In genomic region chr16:14372382-14372781, GRCm38 (mm10) we compare ENCODE assay signal across 11 mouse cellular contexts. TPM values are rescaled to one million over a fixed set of nuclear protein-coding genes. Genes with fewer than 3 reads are reported as not detected.
DNase-seq lines count a peak whose midpoint lies in the region; ATAC-seq and TF ChIP-seq lines count a peak whose summit lies in the region.
"Had no signal": no experiment of that assay in that cellular context is flagged by ENCODE, and none has a peak within 500 bp of the region (broad histone marks: within the 10 kb centered on the region; RNA-seq: fewer than 3 reads in every experiment).

No protein-coding gene starts in this region.

- peaks cover 12% of the 10 kb centered on the region for H3K36me3 ChIP-seq in heart, adult 2 months (ENCODE audit: control insufficient read depth, insufficient read depth, low read length)
- no peaks in the 10 kb centered on the region for H3K36me3 ChIP-seq in kidney, postnatal 0 days (ENCODE audit: insufficient read depth, low read length)
- H3K36me3 ChIP-seq in liver, postnatal 0 days (replicated peaks; ENCODE audit: insufficient read depth, low read length) = no peaks in the 10 kb centered on the region
- no peaks in the 10 kb centered on the region for H3K36me3 ChIP-seq in forebrain, embryonic 15.5 days
- no peaks in the 10 kb centered on the region for H3K36me3 ChIP-seq in forebrain, embryonic 14.5 days (ENCODE audit: control insufficient read depth, insufficient read depth, low read length)
- H3K36me3 ChIP-seq: limb, embryonic 12.5 days; midbrain, embryonic 13.5 days had no signal

- no peaks in the 10 kb centered on the region for H3K9me3 ChIP-seq in kidney, postnatal 0 days (replicated peaks; ENCODE audit: low read length)
- H3K9me3 ChIP-seq in liver, postnatal 0 days (ENCODE audit: low read length) = no peaks in the 10 kb centered on the region
- H3K9me3 ChIP-seq in forebrain, embryonic 15.5 days = no peaks in the 10 kb centered on the region
- H3K9me3 ChIP-seq in forebrain, embryonic 14.5 days (replicated peaks; ENCODE audit: control insufficient read depth, low read length) = no peaks in the 10 kb centered on the region
- H3K9me3 ChIP-seq: limb, embryonic 12.5 days; midbrain, embryonic 13.5 days had no signal

- intact Hi-C loops in heart, adult 2 months (cut with DNase I) = no loop called here
- intact Hi-C loops in heart, postnatal 10 days (cut with DNase I) = no loop called here

- peak overlapping the region; percentile 84 for H3K27ac ChIP-seq in heart, adult 2 months
- H3K27ac ChIP-seq in kidney, postnatal 0 days = peak overlapping the region; percentile 78
- 0 out of 2 replicates have a peak overlapping the region, but pooled peaks have one; percentile 37 for H3K27ac ChIP-seq in liver, postnatal 0 days (ENCODE audit: low read depth)
- no peak overlapping the region for H3K27ac ChIP-seq in forebrain, embryonic 15.5 days (replicated peaks)
- no peak overlapping the region for H3K27ac ChIP-seq in forebrain, embryonic 14.5 days (ENCODE audit: low read depth, low read length)
- H3K27ac ChIP-seq: limb, embryonic 12.5 days; midbrain, embryonic 13.5 days had no signal

- 41% methylated on average over 1 of the region's 1 CpGs for WGBS in heart, adult 2 months
- WGBS in kidney, postnatal 0 days = 41% methylated on average over 1 of the region's 1 CpGs
- WGBS in liver, postnatal 0 days (ENCODE audit: insufficient replicate concordance) = 36% methylated on average over 1 of the region's 1 CpGs
- 80% methylated on average over 1 of the region's 1 CpGs for WGBS in forebrain, embryonic 15.5 days
- WGBS in forebrain, embryonic 14.5 days = 94% methylated on average over 1 of the region's 1 CpGs

- peaks cover 1% of the 10 kb centered on the region; the same call in 1 of the 2 replicates for H3K79me2 ChIP-seq in heart, adult 2 months (replicated peaks; ENCODE audit: control insufficient read depth, insufficient read depth, low read length)

- TF ChIP-seq POLR2A in heart, adult 2 months (IDR thresholded peaks at IDR 0.05; ENCODE audit: insufficient read depth, low read depth, low read length) = no peak

- peaks cover 17% of the 10 kb centered on the region for H3K4me1 ChIP-seq in heart, adult 2 months (ENCODE audit: control insufficient read depth, insufficient read depth, low read length)
- H3K4me1 ChIP-seq in kidney, postnatal 0 days (replicated peaks; ENCODE audit: insufficient read depth, low read length) = 0 out of 2 replicates have a peak, but pooled peaks cover 12% of the 10 kb centered on the region
- peaks cover 4% of the 10 kb centered on the region; the same call in 1 of the 2 replicates for H3K4me1 ChIP-seq in liver, postnatal 0 days (ENCODE audit: insufficient read depth)
- peaks cover 25% of the 10 kb centered on the region for H3K4me1 ChIP-seq in forebrain, embryonic 15.5 days
- H3K4me1 ChIP-seq in forebrain, embryonic 14.5 days (ENCODE audit: control insufficient read depth, insufficient read depth, low read length) = peaks cover 2% of the 10 kb centered on the region; the same call in 1 of the 2 replicates

- no peaks in the 10 kb centered on the region for H3K27me3 ChIP-seq in heart, adult 2 months (ENCODE audit: control insufficient read depth, insufficient read depth, low read length)
- no peaks in the 10 kb centered on the region for H3K27me3 ChIP-seq in kidney, postnatal 0 days (ENCODE audit: insufficient read depth, low read length)
- H3K27me3 ChIP-seq in liver, postnatal 0 days (ENCODE audit: insufficient read depth, low read length) = no peaks in the 10 kb centered on the region
- H3K27me3 ChIP-seq in forebrain, embryonic 15.5 days = no peaks in the 10 kb centered on the region
- no peaks in the 10 kb centered on the region for H3K27me3 ChIP-seq in forebrain, embryonic 14.5 days (replicated peaks; ENCODE audit: control insufficient read depth, insufficient read depth, low read length)
- H3K27me3 ChIP-seq: limb, embryonic 12.5 days; midbrain, embryonic 13.5 days had no signal

- TF ChIP-seq CTCF in heart, adult 2 months (IDR thresholded peaks at IDR 0.05) = no peak
- no peak for TF ChIP-seq CTCF in kidney, postnatal 0 days (IDR thresholded peaks at IDR 0.05; ENCODE audit: low read depth)
- TF ChIP-seq CTCF in liver, postnatal 0 days (IDR thresholded peaks at IDR 0.05; ENCODE audit: low read depth) = no peak

- ATAC-seq in kidney, postnatal 0 days (replicated peaks; ENCODE audit: low FRiP score, low read depth) = no peak
- no peak for ATAC-seq in liver, postnatal 0 days
- ATAC-seq in forebrain, embryonic 15.5 days (replicated peaks) = no peak
- no peak for ATAC-seq in forebrain, embryonic 14.5 days
- ATAC-seq: midbrain, embryonic 13.5 days had no signal

- H3K4me3 ChIP-seq in heart, adult 2 months = no peak overlapping the region
- H3K4me3 ChIP-seq in kidney, postnatal 0 days (replicated peaks; ENCODE audit: low read depth, low read length) = no peak overlapping the region
- H3K4me3 ChIP-seq in liver, postnatal 0 days (ENCODE audit: low read depth, low read length) = no peak overlapping the region
- H3K4me3 ChIP-seq in forebrain, embryonic 15.5 days = no peak overlapping the region
- no peak overlapping the region for H3K4me3 ChIP-seq in forebrain, embryonic 14.5 days (ENCODE audit: low read depth, low read length)
- H3K4me3 ChIP-seq: limb, embryonic 12.5 days; midbrain, embryonic 13.5 days had no signal

- DNase-seq in heart, adult 2 months = no peak
- DNase-seq in heart, postnatal 10 days = no peak
- no peak for DNase-seq in kidney, postnatal 0 days (ENCODE audit: low spot score)
- DNase-seq in kidney, postnatal 36 days = no peak
- peak; percentile 45 for DNase-seq in adipocyte (ENCODE audit: low spot score)
- no peak for DNase-seq in liver, postnatal 0 days
- no peak for DNase-seq in forebrain, embryonic 14.5 days (ENCODE audit: low spot score)
- DNase-seq: right cerebral cortex, postnatal 14 days had no signal

- TF ChIP-seq EP300 in heart, adult 2 months (IDR thresholded peaks at IDR 0.05; ENCODE audit: insufficient read depth, low read depth, low read length) = no peak
- no peak for TF ChIP-seq EP300 in liver, postnatal 0 days (IDR thresholded peaks at IDR 0.05; ENCODE audit: low read depth)

- no peak overlapping the region for H3K9ac ChIP-seq in heart, adult 2 months (ENCODE audit: low read depth, low read length)
- no peak overlapping the region for H3K9ac ChIP-seq in kidney, postnatal 0 days (ENCODE audit: low read depth, low read length)
- H3K9ac ChIP-seq in liver, postnatal 0 days (replicated peaks) = no peak overlapping the region
- no peak overlapping the region for H3K9ac ChIP-seq in forebrain, embryonic 15.5 days (replicated peaks)
- no peak overlapping the region for H3K9ac ChIP-seq in forebrain, embryonic 14.5 days (ENCODE audit: low read length)
- H3K9ac ChIP-seq: limb, embryonic 12.5 days; midbrain, embryonic 13.5 days had no signal

- H3K4me2 ChIP-seq in kidney, postnatal 0 days (ENCODE audit: low read length) = no peak overlapping the region
- H3K4me2 ChIP-seq in liver, postnatal 0 days (ENCODE audit: low read depth, low read length) = no peak overlapping the region
- H3K4me2 ChIP-seq in forebrain, embryonic 15.5 days (replicated peaks) = no peak overlapping the region
- no peak overlapping the region for H3K4me2 ChIP-seq in forebrain, embryonic 14.5 days (ENCODE audit: low read length)
- H3K4me2 ChIP-seq: limb, embryonic 12.5 days; midbrain, embryonic 13.5 days had no signal

RNA-seq across cellular contexts. Expression of gene Abcc1, which starts 11.0 kb away (rescaled TPM):
- 10 to 100 TPM; 14.4 to 21.4 TPM for total RNA-seq in heart, adult 2 months (2021)
- 37.5 and 40.6 TPM in 2 replicates for polyA plus RNA-seq in heart, adult 2 months (2012; rRNA removed)
- 10 to 100 TPM; 22.5 to 30.4 TPM for total RNA-seq in heart, postnatal 10 days (2021)
- 11.6 and 11.8 TPM in 2 replicates for polyA plus RNA-seq in kidney, postnatal 0 days (2015; fragmentation: Nextera tagmentation; extraction: Ambion mirVana)
- polyA plus RNA-seq in liver, postnatal 0 days (2015; fragmentation: Nextera tagmentation; extraction: Ambion mirVana) = 1.2 and 1.7 TPM in 2 replicates
- 8.9 and 11.2 TPM in 2 replicates for polyA plus RNA-seq in forebrain, embryonic 15.5 days (2015; fragmentation: Nextera tagmentation; extraction: Ambion mirVana)
- 5.2 and 5.5 TPM in 2 replicates for polyA plus RNA-seq in forebrain, embryonic 14.5 days (2014; fragmentation: Nextera tagmentation; extraction: Ambion mirVana)

RNA-seq across cellular contexts. Expression of gene Fopnl, which starts 55.2 kb away (rescaled TPM):
- 10 to 100 TPM; 56.8 to 63.9 TPM for total RNA-seq in heart, adult 2 months (2021)
- polyA plus RNA-seq in heart, adult 2 months (2012; rRNA removed) = 58.9 and 102 TPM in 2 replicates
- total RNA-seq in heart, postnatal 10 days (2021) = 10 to 100 TPM; 59.7 to 66.1 TPM
- 144 and 149 TPM in 2 replicates for polyA plus RNA-seq in kidney, postnatal 0 days (2015; fragmentation: Nextera tagmentation; extraction: Ambion mirVana)
- polyA plus RNA-seq in liver, postnatal 0 days (2015; fragmentation: Nextera tagmentation; extraction: Ambion mirVana) = 40.7 and 45.1 TPM in 2 replicates
- 202 and 206 TPM in 2 replicates for polyA plus RNA-seq in forebrain, embryonic 15.5 days (2015; fragmentation: Nextera tagmentation; extraction: Ambion mirVana)
- 216 and 234 TPM in 2 replicates for polyA plus RNA-seq in forebrain, embryonic 14.5 days (2014; fragmentation: Nextera tagmentation; extraction: Ambion mirVana)

Comparison
In these comparisons a context has a peak if more than half of its experiments do, and no peak if none do; other contexts are left out.
1. H3K27ac ChIP-seq: peak in heart, adult 2 months (single experiment), kidney, postnatal 0 days (single experiment) and liver, postnatal 0 days (single experiment); none in forebrain, embryonic 15.5 days (single experiment) and forebrain, embryonic 14.5 days (single experiment).